Mouse (Mus musculus): ENCODE results near the gene Rbm38. TPM values are rescaled to one million over a fixed set of nuclear protein-coding genes. Genes with fewer than 3 reads are reported as not detected.

Rbm38 gene
- polyA plus RNA-seq, 1 experiment from 2014 or later, result 69.4 TPM

GRCm38 (mm10) chr2:173026688-173027131 lies 6.4 kb downstream of the Rbm38 start:
- Histone ChIP-seq H3K27me3 (ENCODE audit: control insufficient read depth, insufficient read depth, low read length) (no peaks in the 10 kb centered on the region), H3K4me2 (ENCODE audit: low read depth, severe bottlenecking) (no peak overlapping the region), H3K4me1 (ENCODE audit: control insufficient read depth, insufficient read depth, low read length) (peaks cover 12% of the 10 kb centered on the region), H3K4me3 (ENCODE audit: low read depth, low read length) (no peak overlapping the region; the same call in 1 of the 2 replicates), H3K9ac (ENCODE audit: low read length) (no peak overlapping the region; the same call in 1 of the 2 replicates), H3K9me3 (ENCODE audit: control insufficient read depth, low read length) (no peaks in the 10 kb centered on the region), H3K36me3 (ENCODE audit: control insufficient read depth, insufficient read depth, low read length) (peaks cover 23% of the 10 kb centered on the region), H3K27ac (replicated peaks; ENCODE audit: low read depth, low read length) (no peak overlapping the region)
- ATAC-seq (ENCODE audit: insufficient number of reproducible peaks, low FRiP score, low TSS enrichment, low read depth) (no peak), DNase-seq (ENCODE audit: low spot score) (no peak)
- 81% methylated on average over 3 of the region's 3 CpGs for WGBS

- Histone ChIP-seq H3K9ac (ENCODE audit: low read length) (no peak overlapping the region), H3K27ac (replicated peaks; ENCODE audit: low read depth, low read length) (no peak overlapping the region), H3K4me2 (ENCODE audit: low read depth, severe bottlenecking) (no peak overlapping the region), H3K27me3 (ENCODE audit: control insufficient read depth, insufficient read depth, low read length) (no peaks in the 10 kb centered on the region), H3K4me1 (ENCODE audit: control insufficient read depth, insufficient read depth, low read length) (peaks cover 12% of the 10 kb centered on the region), H3K9me3 (ENCODE audit: control insufficient read depth, low read length) (no peaks in the 10 kb centered on the region), H3K36me3 (ENCODE audit: control insufficient read depth, insufficient read depth, low read length) (peaks cover 26% of the 10 kb centered on the region), H3K4me3 (ENCODE audit: low read depth, low read length) (no peak overlapping the region)
- no peak for ATAC-seq (ENCODE audit: insufficient number of reproducible peaks, low FRiP score, low TSS enrichment, low read depth)
- DNase-seq (ENCODE audit: low spot score), result no peak
- 92% methylated on average over 6 of the region's 6 CpGs for WGBS
Measured at GRCm38 (mm10) chr2:173027169-173027823, 7.0 kb downstream of the Rbm38 start.

GRCm38 (mm10) chr2:173027824-173028495 lies 7.7 kb downstream of the Rbm38 start:
- H3K9ac ChIP-seq (ENCODE audit: low read length), result no peak overlapping the region
- H3K4me1 ChIP-seq (ENCODE audit: control insufficient read depth, insufficient read depth, low read length), result peaks cover 12% of the 10 kb centered on the region
- no peak overlapping the region for H3K27ac ChIP-seq (replicated peaks; ENCODE audit: low read depth, low read length)
- H3K9me3 ChIP-seq (ENCODE audit: control insufficient read depth, low read length), result no peaks in the 10 kb centered on the region
- H3K36me3 ChIP-seq (ENCODE audit: control insufficient read depth, insufficient read depth, low read length), result peaks cover 30% of the 10 kb centered on the region
- H3K4me2 ChIP-seq (ENCODE audit: low read depth, severe bottlenecking), result no peak overlapping the region
- H3K4me3 ChIP-seq (ENCODE audit: low read depth, low read length), result no peak overlapping the region
- ATAC-seq (ENCODE audit: insufficient number of reproducible peaks, low FRiP score, low TSS enrichment, low read depth), result no peak
- DNase-seq (ENCODE audit: low spot score), result no peak
- no peaks in the 10 kb centered on the region for H3K27me3 ChIP-seq (ENCODE audit: control insufficient read depth, insufficient read depth, low read length)
- 83% methylated on average over 4 of the region's 4 CpGs for WGBS

GRCm38 (mm10) chr2:173028508-173029031 lies 8.3 kb downstream of the Rbm38 start:
- 90% methylated on average over 3 of the region's 3 CpGs for WGBS
- H3K4me1 ChIP-seq (ENCODE audit: control insufficient read depth, insufficient read depth, low read length), result peaks cover 12% of the 10 kb centered on the region
- no peak for ATAC-seq (ENCODE audit: insufficient number of reproducible peaks, low FRiP score, low TSS enrichment, low read depth)

DNA sequence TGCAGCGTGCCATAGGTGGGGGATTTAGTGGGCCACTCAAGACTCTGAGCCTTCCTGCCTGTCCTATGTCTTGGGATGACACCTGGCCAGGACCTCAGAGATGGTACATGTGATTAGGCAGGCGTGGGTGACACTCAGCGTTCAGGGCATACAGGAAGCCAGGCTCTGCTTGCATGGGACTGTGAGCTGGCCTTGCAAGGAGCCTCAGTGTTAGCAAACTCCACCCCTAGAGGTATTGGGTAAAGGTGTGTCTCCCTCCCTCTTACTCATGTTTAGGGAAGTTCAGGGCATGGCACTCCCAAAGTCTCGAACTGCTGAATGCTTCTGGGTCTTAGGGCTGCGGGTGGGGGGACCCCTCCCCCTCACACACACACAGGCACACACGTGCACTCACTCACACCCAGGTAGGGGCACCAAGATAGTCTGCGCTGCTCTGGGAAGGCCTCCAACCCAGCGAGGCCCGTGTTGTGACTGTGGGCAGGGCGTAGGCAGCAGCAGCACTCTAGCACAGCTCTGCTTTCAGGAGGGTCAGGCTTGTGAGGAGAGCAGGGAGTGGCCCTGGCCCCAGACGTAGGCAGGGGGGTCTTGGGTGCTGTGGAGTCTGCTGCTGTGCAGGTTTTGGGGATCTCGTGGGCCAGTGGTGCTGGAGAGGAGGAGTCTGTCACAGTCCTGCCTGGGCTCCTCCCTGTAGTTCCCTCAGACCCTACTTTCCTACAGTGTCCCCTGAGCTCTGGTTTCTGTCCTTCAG lies 10.5 kb downstream of the Rbm38 start:
- H3K27ac ChIP-seq (replicated peaks; ENCODE audit: low read depth, low read length), result no peak overlapping the region
- ATAC-seq (ENCODE audit: insufficient number of reproducible peaks, low FRiP score, low TSS enrichment, low read depth) (no peak), DNase-seq (ENCODE audit: low spot score) (no peak)
- no peak overlapping the region for H3K9ac ChIP-seq (ENCODE audit: low read length)
- H3K4me2 ChIP-seq (ENCODE audit: low read depth, severe bottlenecking), result no peak overlapping the region
- no peaks in the 10 kb centered on the region for H3K27me3 ChIP-seq (ENCODE audit: control insufficient read depth, insufficient read depth, low read length)
- H3K36me3 ChIP-seq (ENCODE audit: control insufficient read depth, insufficient read depth, low read length), result peaks cover 43% of the 10 kb centered on the region
- H3K4me1 ChIP-seq (ENCODE audit: control insufficient read depth, insufficient read depth, low read length), result peaks cover 12% of the 10 kb centered on the region; the same call in 1 of the 2 replicates
- WGBS, result 74% methylated on average over 12 of the region's 12 CpGs
- H3K4me3 ChIP-seq (ENCODE audit: low read depth, low read length), result no peak overlapping the region
- no peaks in the 10 kb centered on the region for H3K9me3 ChIP-seq (ENCODE audit: control insufficient read depth, low read length)

More at GRCm38 (mm10) chr2:173028508-173029031, 8.3 kb downstream of the Rbm38 start:
- no peak overlapping the region for H3K4me2 ChIP-seq (ENCODE audit: low read depth, severe bottlenecking)
- H3K9me3 ChIP-seq (ENCODE audit: control insufficient read depth, low read length), result no peaks in the 10 kb centered on the region
- H3K27ac ChIP-seq (replicated peaks; ENCODE audit: low read depth, low read length), result no peak overlapping the region
- H3K36me3 ChIP-seq (ENCODE audit: control insufficient read depth, insufficient read depth, low read length), result peaks cover 33% of the 10 kb centered on the region
- no peak overlapping the region for H3K4me3 ChIP-seq (ENCODE audit: low read depth, low read length)
- no peak overlapping the region for H3K9ac ChIP-seq (ENCODE audit: low read length)
- H3K27me3 ChIP-seq (ENCODE audit: control insufficient read depth, insufficient read depth, low read length), result no peaks in the 10 kb centered on the region
- no peak for DNase-seq (ENCODE audit: low spot score)

DNA sequence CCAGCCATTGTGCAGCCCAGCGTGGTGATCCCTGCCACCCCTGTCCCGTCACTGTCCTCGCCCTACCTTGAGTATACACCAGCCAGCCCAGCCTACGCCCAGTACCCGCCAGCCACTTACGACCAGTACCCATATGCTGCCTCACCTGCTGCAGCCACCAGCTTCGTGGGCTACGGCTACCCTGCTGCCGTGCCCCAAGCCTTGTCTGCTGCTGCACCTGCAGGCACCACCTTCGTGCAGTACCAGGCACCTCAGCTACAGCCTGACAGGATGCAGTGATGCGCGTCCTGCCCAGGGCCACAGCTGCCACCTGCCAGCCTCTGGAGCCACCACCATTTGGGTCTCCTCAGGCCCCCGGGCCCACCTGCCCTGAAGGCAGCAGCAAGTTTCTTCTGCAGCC lies 13.2 kb downstream of the Rbm38 start:
- DNase-seq (ENCODE audit: low spot score) (no peak), ATAC-seq (ENCODE audit: insufficient number of reproducible peaks, low FRiP score, low TSS enrichment, low read depth) (no peak)
- WGBS, result 94% methylated on average over 13 of the region's 13 CpGs
- H3K4me2 ChIP-seq (ENCODE audit: low read depth, severe bottlenecking), result no peak overlapping the region
- H3K9ac ChIP-seq (ENCODE audit: low read length), result no peak overlapping the region
- no peaks in the 10 kb centered on the region for H3K4me1 ChIP-seq (ENCODE audit: control insufficient read depth, insufficient read depth, low read length)
- no peak overlapping the region for H3K27ac ChIP-seq (replicated peaks; ENCODE audit: low read depth, low read length)
- H3K4me3 ChIP-seq (ENCODE audit: low read depth, low read length), result no peak overlapping the region
- H3K36me3 ChIP-seq (ENCODE audit: control insufficient read depth, insufficient read depth, low read length), result peaks cover 37% of the 10 kb centered on the region
- H3K27me3 ChIP-seq (ENCODE audit: control insufficient read depth, insufficient read depth, low read length), result no peaks in the 10 kb centered on the region
- H3K9me3 ChIP-seq (ENCODE audit: control insufficient read depth, low read length), result no peaks in the 10 kb centered on the region

DNA sequence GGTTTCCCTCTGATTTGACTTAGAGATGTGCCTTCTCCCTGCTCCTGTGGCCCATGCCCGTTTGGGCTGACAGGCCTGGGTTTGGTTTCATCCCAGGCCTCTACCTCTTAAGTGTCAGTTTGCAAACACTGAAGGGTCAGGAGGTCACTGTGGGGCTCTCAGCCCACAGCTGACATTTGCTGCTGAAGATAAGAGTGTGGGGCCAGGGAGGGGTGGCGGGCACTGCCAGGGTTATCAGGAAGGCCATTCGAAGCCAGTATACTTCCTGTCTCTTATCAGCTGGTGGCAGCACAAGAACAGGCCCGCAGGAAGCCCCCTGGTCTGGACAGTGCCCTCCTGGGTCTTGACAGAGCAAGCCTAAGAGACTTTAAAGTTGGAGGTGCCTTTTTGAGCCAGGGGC lies 14.7 kb downstream of the Rbm38 start:
- no peak for DNase-seq (ENCODE audit: low spot score)
- H3K36me3 ChIP-seq (ENCODE audit: control insufficient read depth, insufficient read depth, low read length), result peaks cover 31% of the 10 kb centered on the region
- ATAC-seq (ENCODE audit: insufficient number of reproducible peaks, low FRiP score, low TSS enrichment, low read depth), result no peak
- H3K27me3 ChIP-seq (ENCODE audit: control insufficient read depth, insufficient read depth, low read length), result no peaks in the 10 kb centered on the region
- no peaks in the 10 kb centered on the region for H3K9me3 ChIP-seq (ENCODE audit: control insufficient read depth, low read length)
- H3K4me1 ChIP-seq (ENCODE audit: control insufficient read depth, insufficient read depth, low read length), result no peaks in the 10 kb centered on the region
- H3K4me2 ChIP-seq (ENCODE audit: low read depth, severe bottlenecking), result no peak overlapping the region
- H3K27ac ChIP-seq (replicated peaks; ENCODE audit: low read depth, low read length), result no peak overlapping the region
- no peak overlapping the region for H3K9ac ChIP-seq (ENCODE audit: low read length)
- 60% methylated on average over 4 of the region's 4 CpGs for WGBS
- no peak overlapping the region for H3K4me3 ChIP-seq (ENCODE audit: low read depth, low read length)

GRCm38 (mm10) chr2:173035653-173036052 lies 15.4 kb downstream of the Rbm38 start:
- Histone ChIP-seq H3K27ac (replicated peaks; ENCODE audit: low read depth, low read length) (no peak overlapping the region), H3K4me3 (ENCODE audit: low read depth, low read length) (no peak overlapping the region), H3K4me1 (ENCODE audit: control insufficient read depth, insufficient read depth, low read length) (no peaks in the 10 kb centered on the region), H3K27me3 (ENCODE audit: control insufficient read depth, insufficient read depth, low read length) (no peaks in the 10 kb centered on the region), H3K9ac (ENCODE audit: low read length) (no peak overlapping the region), H3K4me2 (ENCODE audit: low read depth, severe bottlenecking) (no peak overlapping the region), H3K9me3 (ENCODE audit: control insufficient read depth, low read length) (no peaks in the 10 kb centered on the region), H3K36me3 (ENCODE audit: control insufficient read depth, insufficient read depth, low read length) (peaks cover 28% of the 10 kb centered on the region)
- no peak for DNase-seq (ENCODE audit: low spot score)
- 90% methylated on average over 5 of the region's 5 CpGs for WGBS
- ATAC-seq (ENCODE audit: insufficient number of reproducible peaks, low FRiP score, low TSS enrichment, low read depth), result no peak

All from limb, embryonic 11.5 days (tissue).